Mouse (Mus musculus): ENCODE measurements at regions not wholly inside any gene's neighbourhood (a gene's known extent, or its start where the extent isn't known, plus 50 kb on each side); places are given as distances from the start of the nearest gene placed in this dataset.
A peak's percentile ranks its signal among the peaks of the same experiment; 100 is the strongest.

DNA sequence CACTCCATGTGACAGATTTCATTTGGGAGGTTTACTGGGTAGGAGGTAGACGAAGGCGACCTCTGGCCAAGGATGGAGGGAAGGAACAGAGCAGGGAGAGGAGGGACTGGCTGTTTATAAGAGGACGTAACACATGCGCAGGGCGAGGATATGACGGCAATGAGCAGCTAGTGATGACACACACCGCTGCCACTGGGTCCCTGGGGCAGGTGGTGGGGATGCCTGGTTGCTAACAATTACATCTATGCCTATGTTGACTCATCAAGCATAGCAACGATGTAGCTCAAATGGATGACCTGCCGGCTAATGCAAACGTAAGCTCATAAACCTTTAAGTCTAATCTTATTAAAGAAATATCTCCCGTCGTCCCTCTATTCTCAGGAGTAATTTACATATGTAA lies 122.9 kb downstream of the Spry2 start:
- ATAC-seq (ENCODE audit: low FRiP score, low read depth): no peak
- no peak overlapping the region for H3K4me2 ChIP-seq

GRCm38 (mm10) chr14:105767100-105767499 lies 129.5 kb downstream of the Spry2 start:
- Histone ChIP-seq H3K9ac (no peak overlapping the region), H3K27me3 (no peaks in the 10 kb centered on the region), H3K36me3 (no peaks in the 10 kb centered on the region), H3K4me3 (no peak overlapping the region), H3K9me3 (no peaks in the 10 kb centered on the region), H3K27ac (replicated peaks) (no peak overlapping the region), H3K4me2 (no peak overlapping the region), H3K4me1 (replicated peaks) (no peaks in the 10 kb centered on the region)
- no peak for ATAC-seq (ENCODE audit: low FRiP score, low read depth)
- whole genome bisulfite sequencing: 80% methylated on average over 4 of the region's 4 CpGs

More for the DNA sequence above, 122.9 kb downstream of the Spry2 start:
- no peak overlapping the region for H3K9ac ChIP-seq
- H3K9me3 ChIP-seq: no peaks in the 10 kb centered on the region
- H3K4me1 ChIP-seq (replicated peaks): no peaks in the 10 kb centered on the region
- 59% methylated on average over 12 of the region's 12 CpGs for WGBS
- no peaks in the 10 kb centered on the region for H3K36me3 ChIP-seq
- H3K27ac ChIP-seq (replicated peaks): no peak overlapping the region
- H3K27me3 ChIP-seq: no peaks in the 10 kb centered on the region
- H3K4me3 ChIP-seq: no peak overlapping the region

DNA sequence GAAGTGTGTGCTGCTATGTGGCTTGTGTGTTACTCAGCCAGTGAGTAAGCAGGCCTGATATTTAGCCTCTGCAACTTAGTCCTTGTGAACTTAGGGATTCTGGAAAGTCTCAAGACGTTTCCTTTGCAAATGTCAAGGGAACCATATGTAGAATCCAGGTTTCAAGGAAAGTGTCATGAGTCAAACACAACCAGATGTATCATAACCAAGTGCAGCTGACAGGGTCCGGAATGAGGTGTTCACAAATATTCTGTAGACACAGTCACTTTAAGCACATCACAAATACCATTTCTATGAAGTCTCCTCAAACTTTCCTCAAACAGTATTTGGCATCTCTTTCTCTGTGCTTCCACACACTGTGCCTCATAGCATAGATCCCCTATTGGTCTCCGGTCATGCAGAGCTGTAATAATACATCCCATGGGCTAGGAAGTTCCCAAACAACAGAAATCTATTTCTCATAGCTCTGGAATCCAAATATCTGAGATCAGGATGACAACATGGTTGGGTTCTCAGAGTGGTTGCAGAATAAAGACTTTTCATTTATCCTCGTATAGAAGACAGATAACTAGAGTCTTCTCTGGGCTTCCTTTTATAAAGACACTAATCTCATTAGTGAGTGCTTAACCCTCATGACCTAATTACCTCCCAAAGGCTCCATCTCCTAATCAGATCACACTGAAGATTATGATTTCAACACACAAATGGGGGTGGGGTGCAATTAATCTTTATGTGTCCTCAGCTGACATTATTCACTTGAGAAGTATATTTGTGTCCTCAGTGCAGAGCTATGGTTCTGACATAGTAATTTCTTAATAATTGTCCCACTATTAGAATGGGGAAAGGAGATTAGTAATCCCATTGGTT lies 143.9 kb downstream of the Spry2 start:
- Histone ChIP-seq H3K4me3 (no peak overlapping the region), H3K4me1 (replicated peaks) (no peaks in the 10 kb centered on the region), H3K36me3 (no peaks in the 10 kb centered on the region), H3K4me2 (no peak overlapping the region), H3K27me3 (no peaks in the 10 kb centered on the region), H3K9me3 (no peaks in the 10 kb centered on the region), H3K27ac (replicated peaks) (no peak overlapping the region), H3K9ac (no peak overlapping the region)
- ATAC-seq (ENCODE audit: low FRiP score, low read depth): no peak
- WGBS: 77% methylated on average over 4 of the region's 4 CpGs

GRCm38 (mm10) chr14:105751762-105752161 lies 144.9 kb downstream of the Spry2 start:
- WGBS: 92% methylated on average over 7 of the region's 7 CpGs
- Histone ChIP-seq H3K4me2 (no peak overlapping the region), H3K36me3 (no peaks in the 10 kb centered on the region), H3K27me3 (no peaks in the 10 kb centered on the region), H3K9me3 (no peaks in the 10 kb centered on the region), H3K4me3 (no peak overlapping the region), H3K27ac (replicated peaks) (no peak overlapping the region), H3K4me1 (replicated peaks) (no peaks in the 10 kb centered on the region), H3K9ac (no peak overlapping the region)
- ATAC-seq (ENCODE audit: low FRiP score, low read depth): no peak

GRCm38 (mm10) chr14:105744578-105744977 lies 152.0 kb downstream of the Spry2 start:
- ATAC-seq (ENCODE audit: low FRiP score, low read depth): no peak
- H3K4me1 ChIP-seq (replicated peaks): no peaks in the 10 kb centered on the region
- H3K9ac ChIP-seq: no peak overlapping the region
- H3K27me3 ChIP-seq: no peaks in the 10 kb centered on the region
- H3K4me2 ChIP-seq: no peak overlapping the region
- WGBS: 92% methylated on average over 2 of the region's 2 CpGs
- no peak overlapping the region for H3K27ac ChIP-seq (replicated peaks)
- H3K4me3 ChIP-seq: no peak overlapping the region
- H3K9me3 ChIP-seq: no peaks in the 10 kb centered on the region
- H3K36me3 ChIP-seq: no peaks in the 10 kb centered on the region

- ATAC-seq (ENCODE audit: low FRiP score, low read depth): no peak
- H3K4me2 ChIP-seq: no peak overlapping the region
- no peak overlapping the region for H3K9ac ChIP-seq
- no peak overlapping the region for H3K4me3 ChIP-seq
- H3K27ac ChIP-seq (replicated peaks): no peak overlapping the region
- no peaks in the 10 kb centered on the region for H3K27me3 ChIP-seq
- no peaks in the 10 kb centered on the region for H3K36me3 ChIP-seq
- H3K9me3 ChIP-seq: no peaks in the 10 kb centered on the region
- no peaks in the 10 kb centered on the region for H3K4me1 ChIP-seq (replicated peaks)
- 77% methylated on average over 3 of the region's 3 CpGs for WGBS
Observed at GRCm38 (mm10) chr14:105744125-105744524, 152.5 kb downstream of the Spry2 start.

DNA sequence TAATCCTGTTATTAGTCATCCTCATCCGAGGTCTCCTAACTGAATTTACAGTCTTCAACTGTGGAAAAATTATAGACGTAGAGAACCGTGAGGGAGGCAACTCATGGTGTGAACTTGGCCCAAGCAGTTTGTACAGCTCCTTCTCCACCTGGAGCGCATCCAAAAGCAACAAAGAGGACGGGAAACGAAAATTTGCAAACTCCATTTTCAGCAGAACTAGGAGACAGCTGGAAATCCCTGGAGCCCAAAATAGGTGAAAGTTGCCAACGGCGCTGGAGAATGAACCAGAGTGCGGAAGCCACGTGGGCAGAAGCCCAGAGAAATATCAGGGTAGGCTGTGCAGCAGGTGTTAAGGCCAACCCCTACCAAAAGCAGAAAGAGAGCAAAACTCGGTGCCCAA lies 155.7 kb downstream of the Spry2 start:
- H3K36me3 ChIP-seq: no peaks in the 10 kb centered on the region
- H3K4me3 ChIP-seq: no peak overlapping the region
- ATAC-seq (ENCODE audit: low FRiP score, low read depth): no peak
- no peak overlapping the region for H3K27ac ChIP-seq (replicated peaks)
- no peaks in the 10 kb centered on the region for H3K9me3 ChIP-seq
- no peak overlapping the region for H3K4me2 ChIP-seq
- H3K27me3 ChIP-seq: no peaks in the 10 kb centered on the region
- 62% methylated on average over 11 of the region's 11 CpGs for WGBS
- no peaks in the 10 kb centered on the region for H3K4me1 ChIP-seq (replicated peaks)
- H3K9ac ChIP-seq: no peak overlapping the region

- H3K9me3 ChIP-seq: no peaks in the 10 kb centered on the region
- no peak overlapping the region for H3K27ac ChIP-seq (replicated peaks)
- no peaks in the 10 kb centered on the region for H3K27me3 ChIP-seq
- 92% methylated on average over 5 of the region's 5 CpGs for WGBS
- no peak overlapping the region for H3K4me3 ChIP-seq
- no peak for ATAC-seq (ENCODE audit: low FRiP score, low read depth)
- no peak overlapping the region for H3K9ac ChIP-seq
- 0 out of 2 replicates have a peak, but pooled peaks cover 2% of the 10 kb centered on the region for H3K4me1 ChIP-seq (replicated peaks)
- H3K36me3 ChIP-seq: no peaks in the 10 kb centered on the region
- no peak overlapping the region for H3K4me2 ChIP-seq
Observed at GRCm38 (mm10) chr14:105738568-105738967, 158.1 kb downstream of the Spry2 start.

DNA sequence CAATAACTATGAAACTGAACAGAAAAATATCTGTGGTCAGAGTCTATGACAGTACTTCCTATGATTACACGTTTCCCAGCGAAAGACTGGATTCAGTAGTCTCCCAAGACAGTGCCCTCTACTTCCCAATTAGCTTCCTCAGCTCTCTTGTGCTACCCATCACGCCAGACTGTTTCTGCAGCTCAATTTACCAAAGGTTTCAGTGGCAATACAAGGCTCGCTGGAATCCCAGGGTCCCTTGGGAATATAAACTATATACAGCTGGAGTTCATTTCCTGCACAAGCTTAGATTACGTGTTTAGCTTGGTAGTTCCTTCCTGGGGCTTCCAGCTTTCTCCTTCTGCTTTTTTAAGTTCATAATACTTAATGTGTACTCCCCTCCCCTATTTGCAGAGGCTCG lies 160.3 kb downstream of the Spry2 start:
- no peak overlapping the region for H3K27ac ChIP-seq (replicated peaks)
- no peak for ATAC-seq (ENCODE audit: low FRiP score, low read depth)
- H3K36me3 ChIP-seq: no peaks in the 10 kb centered on the region
- WGBS: 50% methylated on average over 6 of the region's 6 CpGs
- H3K9me3 ChIP-seq: no peaks in the 10 kb centered on the region
- H3K27me3 ChIP-seq: no peaks in the 10 kb centered on the region
- H3K9ac ChIP-seq: no peak overlapping the region
- H3K4me1 ChIP-seq (replicated peaks): peaks cover 23% of the 10 kb centered on the region
- H3K4me2 ChIP-seq: no peak overlapping the region
- no peak overlapping the region for H3K4me3 ChIP-seq

GRCm38 (mm10) chr14:105734291-105734690 lies 162.3 kb downstream of the Spry2 start:
- no peak for ATAC-seq (ENCODE audit: low FRiP score, low read depth)
- no peaks in the 10 kb centered on the region for H3K9me3 ChIP-seq
- H3K9ac ChIP-seq: no peak overlapping the region
- no peaks in the 10 kb centered on the region for H3K27me3 ChIP-seq
- H3K4me2 ChIP-seq: no peak overlapping the region
- no peak overlapping the region for H3K4me3 ChIP-seq
- 90% methylated on average over 7 of the region's 7 CpGs for WGBS
- H3K4me1 ChIP-seq (replicated peaks): peaks cover 31% of the 10 kb centered on the region
- 0 out of 2 replicates have a peak overlapping the region, but pooled peaks have one; percentile 10 for H3K27ac ChIP-seq (replicated peaks)
- H3K36me3 ChIP-seq: no peaks in the 10 kb centered on the region

DNA sequence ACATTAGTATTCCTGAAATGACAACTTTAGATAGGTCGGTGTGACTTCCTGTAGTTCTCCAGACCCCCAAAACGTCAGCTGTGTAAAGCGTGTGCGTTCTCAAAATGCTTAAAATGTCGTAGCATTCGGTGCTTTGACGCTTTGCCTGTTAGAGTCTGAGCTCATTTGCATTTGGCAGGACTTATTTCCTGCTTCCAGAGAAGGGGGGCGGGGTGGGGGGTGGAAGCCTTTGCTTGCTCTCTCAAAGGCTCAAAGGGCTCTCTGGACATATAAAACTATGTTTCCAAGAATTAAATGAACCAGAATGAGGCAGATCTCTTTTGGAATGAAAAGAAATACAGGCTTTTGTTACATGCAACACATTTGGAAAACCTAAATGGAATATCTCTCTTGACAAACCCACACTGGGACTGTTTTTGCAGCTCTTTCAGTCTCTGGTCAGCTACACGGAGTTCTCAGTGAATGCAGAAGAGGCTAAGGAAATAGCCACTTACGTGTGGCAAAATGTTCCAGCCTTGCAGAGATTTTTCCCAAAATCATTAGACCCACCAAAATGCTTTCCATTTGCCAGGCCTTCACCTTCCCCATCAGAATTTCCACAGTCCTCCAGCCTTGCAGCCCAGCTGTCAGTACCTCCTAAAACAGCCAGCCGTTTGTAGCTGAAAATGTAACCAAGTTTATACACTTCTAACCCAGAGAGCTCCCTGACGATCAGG lies 163.4 kb downstream of the Spry2 start:
- Histone ChIP-seq H3K4me2 (peak overlapping the region; percentile 67), H3K27ac (replicated peaks) (peak overlapping the region; percentile 77), H3K27me3 (no peaks in the 10 kb centered on the region), H3K9ac (peak overlapping the region; percentile 36; the same call in 1 of the 2 replicates), H3K36me3 (no peaks in the 10 kb centered on the region), H3K4me3 (peak overlapping the region; percentile 35), H3K4me1 (replicated peaks) (peaks cover 31% of the 10 kb centered on the region), H3K9me3 (no peaks in the 10 kb centered on the region)
- WGBS: 6% methylated on average over 12 of the region's 12 CpGs
- peak; percentile 74 for ATAC-seq (ENCODE audit: low FRiP score, low read depth)

GRCm38 (mm10) chr14:105732221-105733012 lies 164.2 kb downstream of the Spry2 start:
- ATAC-seq (ENCODE audit: low FRiP score, low read depth): peak; percentile 94
- Histone ChIP-seq H3K27ac (replicated peaks) (peak overlapping the region; percentile 77), H3K9me3 (no peaks in the 10 kb centered on the region), H3K9ac (peak overlapping the region; percentile 36), H3K4me3 (peak overlapping the region; percentile 35), H3K27me3 (no peaks in the 10 kb centered on the region), H3K36me3 (no peaks in the 10 kb centered on the region), H3K4me2 (peak overlapping the region; percentile 67), H3K4me1 (replicated peaks) (peaks cover 31% of the 10 kb centered on the region)
- 1% methylated on average over 13 of the region's 13 CpGs for WGBS

All from hindbrain, embryonic 15.5 days (tissue).